Mouse (Mus musculus) erythroblast, embryonic 14.5 days (primary cell): ENCODE data around the gene Col18a1. TPM values are rescaled to one million over a fixed set of nuclear protein-coding genes. Genes with fewer than 3 reads are reported as not detected.
A peak's percentile ranks its signal among the peaks of the same experiment; 100 is the strongest.

Source experiments
- H3K27me3 ChIP-seq: 2 replicates; pipeline ENCODE4 v1.6.1; 2012; ENCODE audit warnings: inconsistent platforms; ENCODE audit not compliant: control insufficient read depth
- H3K36me3 ChIP-seq: 2 replicates; pipeline ENCODE4 v1.6.1; 2012; ENCODE audit warnings: mild to moderate bottlenecking, inconsistent platforms; ENCODE audit not compliant: control insufficient read depth
- H3K4me1 ChIP-seq: 2 replicates; pipeline ENCODE4 v1.6.1; 2012; ENCODE audit warnings: inconsistent platforms; ENCODE audit not compliant: control insufficient read depth
- H3K4me3 ChIP-seq: replicated peaks from 2 replicates; pipeline ENCODE3; 2012; ENCODE audit warnings: moderate library complexity, mild to moderate bottlenecking, inconsistent platforms
- H3K9me3 ChIP-seq: 2 replicates; pipeline ENCODE4 v1.6.1; 2012; ENCODE audit warnings: low read length, inconsistent platforms, mixed read lengths; ENCODE audit not compliant: control insufficient read depth
- GATA1 ChIP-seq: IDR thresholded peaks from 2 replicates; pipeline ENCODE4 v1.6.1; 2012; ENCODE audit warnings: low read length, inconsistent platforms, mixed read lengths
- TAL1 ChIP-seq: IDR thresholded peaks from 3 replicates; pipeline ENCODE4 v1.6.1; 2012; ENCODE audit warnings: low read length, inconsistent platforms, mixed read lengths
- polyA plus RNA-seq: library from polyadenylated mRNA; stranded (reverse); fragments of >175 nt; gene quantifications from 2 replicates; pipeline ENCODE4 v1.2.3, GENCODE M21; 2012

Gene Col18a1
- polyA plus RNA-seq, 1 experiment = 0.66 TPM

DNA sequence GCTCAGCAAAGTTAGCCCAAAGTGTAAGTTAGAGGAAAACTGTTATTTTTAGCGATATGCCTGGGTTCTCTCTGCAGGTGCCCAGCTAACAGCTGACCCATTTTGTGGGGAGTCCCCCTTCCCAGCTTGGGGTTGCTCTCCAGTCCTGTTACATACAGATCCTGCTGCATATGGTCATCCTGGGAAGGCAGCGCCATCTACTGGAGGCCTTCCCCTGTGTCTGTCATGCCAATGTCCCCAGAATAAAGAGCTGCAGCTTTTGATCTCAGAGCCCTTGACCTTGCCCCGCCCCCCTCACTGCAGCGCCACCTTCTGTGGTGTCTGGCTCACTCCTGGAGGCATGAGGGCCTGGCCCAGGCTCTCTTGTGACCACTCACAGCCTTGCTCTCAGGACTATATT lies 96.3 kb downstream of the Col18a1 start:
- no peak for TF ChIP-seq TAL1
- no peak for TF ChIP-seq GATA1
- Histone ChIP-seq H3K27me3 (no peaks in the 10 kb centered on the region), H3K4me1 (peaks cover 39% of the 10 kb centered on the region), H3K4me3 (no peak overlapping the region), H3K36me3 (peaks cover 22% of the 10 kb centered on the region; the same call in 1 of the 2 replicates), H3K9me3 (no peaks in the 10 kb centered on the region)

DNA sequence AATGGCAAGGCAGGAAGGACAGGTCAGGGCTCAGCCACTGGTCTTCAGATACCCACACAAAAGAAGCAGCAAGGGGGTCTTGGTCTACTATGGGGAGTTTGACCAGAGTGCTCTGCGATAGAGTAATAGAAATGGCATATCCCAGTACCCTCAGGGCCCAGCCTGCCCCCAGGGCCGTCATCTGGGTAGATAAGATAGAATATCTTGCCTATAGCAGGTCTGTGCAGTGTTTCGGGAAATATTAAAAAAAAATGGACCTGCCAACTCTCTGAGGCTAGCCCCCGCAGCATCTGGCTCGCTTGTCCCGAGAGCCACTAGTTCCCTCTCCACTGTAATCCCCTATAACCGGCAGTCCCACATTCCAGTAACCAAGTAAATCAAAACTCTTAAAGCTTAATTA lies 97.9 kb downstream of the Col18a1 start:
- no peaks in the 10 kb centered on the region for H3K9me3 ChIP-seq
- peaks cover 39% of the 10 kb centered on the region for H3K4me1 ChIP-seq
- H3K27me3 ChIP-seq = no peaks in the 10 kb centered on the region
- peaks cover 26% of the 10 kb centered on the region; the same call in 1 of the 2 replicates for H3K36me3 ChIP-seq
- TF ChIP-seq TAL1 (peak; percentile 27; the same call in 2 of the 3 replicates), GATA1 (no peak)
- H3K4me3 ChIP-seq = no peak overlapping the region

DNA sequence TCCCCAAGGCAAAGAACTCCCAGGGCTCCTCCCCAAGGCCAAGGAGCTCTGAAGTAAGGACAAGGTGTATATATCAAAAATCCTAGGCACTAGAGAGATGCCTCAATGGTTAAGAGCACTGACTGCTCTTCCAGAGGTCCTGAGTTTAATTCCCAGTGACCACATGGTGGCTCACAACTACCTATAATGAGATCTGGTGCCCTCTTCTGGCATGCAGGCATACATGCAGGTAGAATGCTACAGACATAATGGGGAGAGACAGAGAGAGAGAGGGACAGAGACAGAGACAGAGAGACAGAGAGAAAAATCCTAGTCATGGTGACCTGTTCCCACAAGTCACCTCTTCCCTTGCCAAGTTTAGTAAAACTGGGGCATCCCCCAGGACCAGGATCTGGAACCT lies 101.7 kb downstream of the Col18a1 start:
- no peak for TF ChIP-seq GATA1
- no peak for TF ChIP-seq TAL1
- no peak overlapping the region for H3K4me3 ChIP-seq

DNA sequence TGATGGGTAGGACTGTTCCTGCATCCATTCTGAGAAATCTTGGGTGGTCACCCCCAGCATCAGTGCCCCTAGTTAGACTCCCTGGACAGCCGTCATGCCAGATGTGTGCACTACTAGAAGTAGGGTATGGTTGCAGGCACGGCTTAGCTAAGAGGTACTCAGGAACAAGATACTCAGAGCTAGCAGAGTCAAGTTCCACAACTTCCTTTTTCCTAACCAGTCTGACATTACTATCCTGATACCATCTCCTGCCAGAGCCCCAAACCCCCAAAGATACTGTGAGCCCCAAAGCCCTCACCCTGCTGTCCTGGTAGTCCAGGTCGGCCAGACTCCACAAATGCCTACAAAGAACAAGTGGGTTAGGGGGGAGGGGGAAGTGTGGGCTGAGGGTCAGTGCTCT lies 102.1 kb downstream of the Col18a1 start:
- Histone ChIP-seq H3K9me3 (no peaks in the 10 kb centered on the region), H3K4me3 (no peak overlapping the region), H3K36me3 (peaks cover 19% of the 10 kb centered on the region; the same call in 1 of the 2 replicates), H3K4me1 (peaks cover 38% of the 10 kb centered on the region), H3K27me3 (no peaks in the 10 kb centered on the region)
- TF ChIP-seq TAL1 (no peak), GATA1 (no peak)

More for the DNA sequence above, 101.7 kb downstream of the Col18a1 start:
- Histone ChIP-seq H3K27me3 (no peaks in the 10 kb centered on the region), H3K36me3 (peaks cover 23% of the 10 kb centered on the region; the same call in 1 of the 2 replicates), H3K9me3 (no peaks in the 10 kb centered on the region), H3K4me1 (peaks cover 42% of the 10 kb centered on the region)

DNA sequence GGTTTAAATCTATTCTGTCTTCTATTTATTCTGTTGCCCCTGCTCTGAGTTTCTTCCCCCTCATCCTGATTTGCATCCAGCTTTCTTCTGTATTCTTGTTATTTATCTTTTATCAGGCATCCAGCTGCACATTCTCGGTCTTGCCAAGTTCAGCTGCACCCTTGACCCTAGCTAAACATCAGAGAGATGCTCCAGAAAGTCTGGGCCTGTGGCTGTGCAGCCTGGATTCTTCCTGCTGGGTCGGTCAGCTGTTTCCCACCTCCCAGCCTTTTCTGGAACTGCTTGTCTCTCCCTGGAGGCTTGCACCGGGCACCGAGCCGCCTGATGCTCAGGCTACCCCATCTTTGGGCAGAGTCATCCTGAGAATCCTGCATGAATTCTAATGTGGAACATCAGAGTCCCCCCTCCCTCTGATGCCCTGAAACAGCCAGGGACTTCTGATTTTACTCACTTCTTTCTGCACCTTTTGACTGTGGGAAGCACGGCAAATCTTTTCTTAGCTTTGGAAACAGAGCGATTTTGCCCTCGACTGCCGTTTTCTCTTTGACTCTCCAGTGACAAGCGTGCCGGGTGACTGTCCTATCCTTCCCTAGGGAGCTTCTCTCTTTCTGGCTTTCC lies 103.8 kb downstream of the Col18a1 start:
- TF ChIP-seq TAL1 (no peak), GATA1 (no peak)
- Histone ChIP-seq H3K27me3 (no peaks in the 10 kb centered on the region), H3K4me3 (no peak overlapping the region), H3K4me1 (peaks cover 22% of the 10 kb centered on the region), H3K9me3 (no peaks in the 10 kb centered on the region), H3K36me3 (peaks cover 15% of the 10 kb centered on the region; the same call in 1 of the 2 replicates)

DNA sequence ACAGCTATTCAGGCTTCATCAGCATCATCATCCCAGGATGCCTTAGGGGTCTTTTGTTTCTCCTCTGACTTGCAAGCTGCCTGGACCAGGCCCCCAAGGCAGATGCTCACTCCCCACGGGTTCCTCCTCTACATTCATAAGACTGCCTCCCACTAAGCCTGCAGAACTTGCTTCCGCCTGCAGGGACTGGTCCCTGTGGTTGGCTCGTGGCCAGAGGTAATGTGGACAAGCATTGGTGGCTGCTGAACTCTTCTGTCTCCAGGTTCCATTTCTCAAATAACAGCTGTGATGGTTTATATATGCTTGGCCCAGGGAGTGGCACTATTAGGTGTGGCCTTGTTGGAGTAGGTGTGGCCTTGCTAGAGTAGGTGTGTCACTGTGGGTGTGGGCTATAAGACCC lies 104.9 kb downstream of the Col18a1 start:
- no peak for TF ChIP-seq GATA1
- no peak for TF ChIP-seq TAL1
- Histone ChIP-seq H3K4me1 (peaks cover 13% of the 10 kb centered on the region), H3K4me3 (no peak overlapping the region), H3K9me3 (no peaks in the 10 kb centered on the region), H3K36me3 (peaks cover 7% of the 10 kb centered on the region; the same call in 1 of the 2 replicates), H3K27me3 (no peaks in the 10 kb centered on the region)

DNA sequence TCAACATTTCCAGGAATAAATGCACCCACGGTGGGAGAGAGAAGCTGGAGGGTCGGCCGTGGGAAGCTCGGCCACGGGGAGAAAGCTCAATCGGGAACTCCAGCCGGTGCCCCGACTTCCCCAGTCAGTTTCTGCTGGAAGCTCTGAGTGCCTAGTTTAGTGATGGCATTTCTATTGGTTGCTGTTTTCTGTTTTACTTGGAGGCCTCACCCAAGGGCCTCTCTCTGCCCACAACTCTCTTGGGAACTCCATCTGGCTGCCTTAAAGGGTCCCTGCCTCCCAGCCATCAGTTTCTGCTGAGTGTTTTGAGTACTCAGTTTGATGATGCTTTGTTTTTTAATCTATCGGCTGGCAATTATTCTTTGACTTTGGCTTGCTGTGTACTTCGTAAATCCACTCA lies 109.6 kb downstream of the Col18a1 start:
- TF ChIP-seq TAL1 (no peak), GATA1 (no peak)
- Histone ChIP-seq H3K27me3 (no peaks in the 10 kb centered on the region), H3K4me3 (no peak overlapping the region), H3K36me3 (peaks cover 20% of the 10 kb centered on the region), H3K9me3 (no peaks in the 10 kb centered on the region), H3K4me1 (peaks cover 18% of the 10 kb centered on the region)

DNA sequence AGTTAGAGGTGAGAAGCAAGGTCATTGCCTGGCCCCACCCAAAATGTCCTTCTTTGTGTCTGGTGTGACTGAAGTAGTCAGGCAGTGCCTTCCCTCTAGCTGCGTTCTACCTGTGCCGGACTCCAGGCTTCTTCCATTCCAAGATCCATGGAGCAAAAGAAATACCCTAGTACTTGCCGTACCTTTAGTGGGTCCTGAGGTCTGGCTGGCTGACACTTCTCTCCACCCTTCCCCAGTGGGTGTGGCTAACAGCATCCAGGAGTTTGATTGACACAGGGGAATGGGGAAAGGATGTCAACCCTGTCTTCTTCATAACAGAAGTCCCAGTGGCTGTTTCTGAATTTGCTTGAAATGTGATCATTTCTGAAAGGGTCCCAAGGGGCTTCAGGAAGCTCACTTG lies 117.7 kb downstream of the Col18a1 start:
- Histone ChIP-seq H3K27me3 (no peaks in the 10 kb centered on the region), H3K4me1 (no peaks in the 10 kb centered on the region), H3K9me3 (no peaks in the 10 kb centered on the region; the same call in 1 of the 2 replicates), H3K4me3 (no peak overlapping the region), H3K36me3 (peaks cover 76% of the 10 kb centered on the region)
- TF ChIP-seq TAL1 (no peak), GATA1 (no peak)

DNA sequence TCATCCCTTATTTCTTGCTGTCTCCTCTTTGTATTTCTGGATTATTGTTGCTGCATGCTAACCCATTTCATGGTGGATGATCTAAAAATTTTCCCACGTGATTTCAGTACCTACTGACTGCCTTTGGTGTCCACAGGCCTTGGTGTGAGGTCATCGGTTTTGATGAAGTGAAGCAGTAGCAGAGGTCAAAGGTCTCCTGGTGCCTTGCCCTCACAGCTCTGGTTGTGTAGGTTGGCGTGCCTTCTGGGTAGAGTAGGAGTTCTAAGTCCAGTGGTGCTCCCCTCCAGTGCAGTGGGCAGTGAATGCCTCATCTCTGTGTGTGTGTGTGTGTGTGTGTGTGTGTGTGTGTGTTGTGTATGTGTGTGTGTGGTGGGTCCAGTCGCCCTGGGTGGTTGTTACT lies 118.2 kb downstream of the Col18a1 start:
- TF ChIP-seq TAL1 = no peak
- no peak for TF ChIP-seq GATA1
- Histone ChIP-seq H3K27me3 (no peaks in the 10 kb centered on the region), H3K4me3 (no peak overlapping the region), H3K4me1 (no peaks in the 10 kb centered on the region), H3K9me3 (no peaks in the 10 kb centered on the region; the same call in 1 of the 2 replicates), H3K36me3 (peaks cover 79% of the 10 kb centered on the region)
